Mouse (Mus musculus) liver, embryonic 14.5 days (tissue): ENCODE measurements around the gene Rtl8a.

Experiments used
- CTCF ChIP-seq: IDR thresholded peaks from 2 replicates; pipeline ENCODE4 v1.5.1; 2016; ENCODE audit warnings: antibody characterized with exemption, low read depth, control low read depth
- EP300 ChIP-seq: IDR thresholded peaks from 2 replicates; pipeline ENCODE4 v1.6.1; 2016; ENCODE audit warnings: antibody characterized with exemption, low read depth

GRCm38 (mm10) chrX:53693141-53693540 is 49.7 kb upstream of the Rtl8a start:
- no peak for TF ChIP-seq CTCF
- no peak for TF ChIP-seq EP300
